30 mouse cellular contexts compared by ENCODE assay signal in the genomic region with DNA sequence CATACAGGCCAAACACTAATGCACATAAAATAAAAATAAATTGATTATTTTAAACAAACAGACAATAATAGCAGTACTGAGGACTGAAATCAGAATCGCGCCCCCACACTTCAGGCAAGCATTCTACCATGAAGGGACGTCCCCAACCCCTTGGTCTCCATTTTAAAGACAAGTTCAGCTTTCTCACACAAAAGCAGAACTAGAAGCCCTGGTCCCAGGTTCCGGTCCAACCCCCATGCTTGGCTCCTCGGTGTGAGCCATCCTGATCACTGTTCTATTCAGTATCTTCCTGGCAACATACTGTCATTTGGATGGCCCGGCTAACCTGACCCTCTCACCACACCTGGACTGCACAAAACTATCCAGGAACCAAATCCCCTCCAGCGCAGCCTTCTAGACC. TPM values are rescaled to one million over a fixed set of nuclear protein-coding genes. Genes with fewer than 3 reads are reported as not detected.
"Had no signal": no experiment of that assay in that cellular context is flagged by ENCODE, and none has a peak within 500 bp of the region (broad histone marks: within the 10 kb centered on the region; RNA-seq: fewer than 3 reads in every experiment).

No protein-coding gene starts in this region.

- H3K9ac ChIP-seq: heart, embryonic 15.5 days; hindbrain, embryonic 12.5 days; hindbrain, embryonic 14.5 days; intestine, embryonic 15.5 days; kidney, embryonic 15.5 days; limb, embryonic 12.5 days; liver, embryonic 13.5 days had no signal

- H3K4me3 ChIP-seq: heart, adult 2 months; heart, embryonic 13.5 days; heart, embryonic 15.5 days; hindbrain, embryonic 12.5 days; intestine, embryonic 15.5 days; kidney, embryonic 15.5 days; left cerebral cortex, adult 2 months; limb, embryonic 10.5 days; limb, embryonic 12.5 days; liver, embryonic 13.5 days had no signal

- H3K27ac ChIP-seq: heart, embryonic 15.5 days; hindbrain, embryonic 12.5 days; hindbrain, embryonic 14.5 days; intestine, embryonic 15.5 days; left cerebral cortex, adult 2 months; limb, embryonic 12.5 days; liver, embryonic 13.5 days had no signal

- H3K36me3 ChIP-seq: heart, embryonic 13.5 days; heart, embryonic 15.5 days; hindbrain, embryonic 12.5 days; intestine, embryonic 15.5 days; kidney, embryonic 15.5 days; liver, embryonic 13.5 days had no signal

- DNase-seq: gastrocnemius, postnatal 14 days; gastrocnemius, postnatal 36 days; heart, adult 11 months; heart, adult 2 months; heart, postnatal 14 days; heart, postnatal 36 days; kidney, adult 18-20 months; kidney, adult 9 months; kidney, postnatal 14 days; layer of hippocampus, adult 9-11 months; layer of hippocampus, postnatal 36 days; liver; liver, embryonic 13.5 days had no signal

- ATAC-seq: hindbrain, embryonic 16.5 days; inflammation-experienced regulatory T-cells, adult 6 months; intestine, embryonic 15.5 days; intestine, postnatal 0 days had no signal

- H3K27me3 ChIP-seq: heart, embryonic 15.5 days; hindbrain, embryonic 12.5 days; intestine, embryonic 15.5 days; kidney, embryonic 15.5 days; limb, embryonic 12.5 days had no signal

- H3K4me2 ChIP-seq: heart, embryonic 11.5 days; heart, embryonic 13.5 days; heart, embryonic 15.5 days; hindbrain, embryonic 12.5 days; hindbrain, embryonic 14.5 days; intestine, embryonic 15.5 days; kidney, embryonic 15.5 days; limb, embryonic 12.5 days; liver, embryonic 11.5 days; liver, embryonic 13.5 days had no signal

- H3K9me3 ChIP-seq: heart, embryonic 13.5 days; heart, embryonic 15.5 days; hindbrain, embryonic 12.5 days; intestine, embryonic 15.5 days; kidney, embryonic 15.5 days; limb, embryonic 10.5 days; limb, embryonic 12.5 days; liver, embryonic 13.5 days had no signal

RNA-seq across cellular contexts. Expression of gene Rufy4, which starts 39.8 kb away (rescaled TPM):
- total RNA-seq: gastrocnemius, adult 8-10 months; layer of hippocampus, adult 18-20 months; layer of hippocampus, postnatal 36 days; left cerebral cortex, postnatal 36 days had no signal
- polyA plus RNA-seq: inflammation-experienced regulatory T-cells, adult 6 months; intestine, postnatal 0 days had no signal
